Mouse (Mus musculus) layer of hippocampus, adult 18-20 months (tissue): ENCODE measurements around the gene Tbc1d17. TPM values are rescaled to one million over a fixed set of nuclear protein-coding genes. Genes with fewer than 3 reads are reported as not detected.
A peak's percentile ranks its signal among the peaks of the same experiment; 100 is the strongest.
"Not testable (repeated sequence)": the region's sequence is repeated elsewhere in the genome, so short reads cannot be mapped to it uniquely, and the experiment has no call there.

Experiments used
- DNase-seq, 2 experiments: peaks; one replicate each; pipeline ENCODE4 v3.0.0; 2022; ENCODE audit warnings: low spot score in 2 of 2
- long read RNA-seq: library from polyadenylated mRNA; stranded (forward); transcript quantifications from one replicate; pipeline ENCODE4 v2.0.0, GENCODE M21; 2021
- total RNA-seq, 2 experiments: library from RNA; stranded (reverse); gene quantifications; 2 replicates each; pipeline ENCODE4 v1.2.3; 2021

Tbc1d17 gene
- total RNA-seq = 10 to 100 TPM; 67.9 to 70.6 TPM
- long read RNA-seq, full-length matches to known transcripts = 61 of 87 reads
- long read RNA-seq, partial matches to known transcripts = 2 of 87 reads
- long read RNA-seq, other reads (novel, unspliced or antisense) = 24 of 87 reads

GRCm38 (mm10) chr7:44848561-44849415 is at the start of gene Tbc1d17, which contains the start of gene Akt1s1:
Tbc1d17 (minus strand) TSS chr7:44849079.
Akt1s1 (plus strand) TSS chr7:44848991.
- DNase-seq = peak; percentile 100

- no peak for DNase-seq
Observed at GRCm38 (mm10) chr7:44898607-44899006, 49.7 kb upstream of the Tbc1d17 start.

- DNase-seq = no peak
Observed at GRCm38 (mm10) chr7:44896499-44896898, 47.6 kb upstream of the Tbc1d17 start.

GRCm38 (mm10) chr7:44895593-44896434 is 46.9 kb upstream of the Tbc1d17 start, which contains the start of gene Fuz:
Fuz (plus strand) TSS chr7:44896079.
- DNase-seq = peak; percentile 91 to 96

GRCm38 (mm10) chr7:44895206-44895592 is 46.3 kb upstream of the Tbc1d17 start:
- no peak for DNase-seq

- DNase-seq = no peak
Observed at GRCm38 (mm10) chr7:44894175-44894574, 45.3 kb upstream of the Tbc1d17 start.

- no peak for DNase-seq
Observed at GRCm38 (mm10) chr7:44893197-44893596, 44.3 kb upstream of the Tbc1d17 start.

- DNase-seq = peak; percentile 93 to 99
Observed at GRCm38 (mm10) chr7:44892276-44892921, 43.5 kb upstream of the Tbc1d17 start, which contains the start of gene Med25. Med25 (minus strand) TSS chr7:44892712.

GRCm38 (mm10) chr7:44891611-44892010 is 42.7 kb upstream of the Tbc1d17 start:
- DNase-seq = no peak

- DNase-seq = no peak
Observed at GRCm38 (mm10) chr7:44890737-44891136, 41.9 kb upstream of the Tbc1d17 start.

- no peak for DNase-seq
Observed at GRCm38 (mm10) chr7:44890180-44890579, 41.3 kb upstream of the Tbc1d17 start.

- no peak for DNase-seq
Observed at GRCm38 (mm10) chr7:44888256-44889105, 39.6 kb upstream of the Tbc1d17 start.

GRCm38 (mm10) chr7:44886964-44887363 is 38.1 kb upstream of the Tbc1d17 start:
- DNase-seq = no peak

GRCm38 (mm10) chr7:44884637-44885036 is 35.8 kb upstream of the Tbc1d17 start:
- DNase-seq = no peak

- no peak for DNase-seq
Observed at GRCm38 (mm10) chr7:44883036-44883435, 34.2 kb upstream of the Tbc1d17 start.

GRCm38 (mm10) chr7:44877833-44878232 is 29.0 kb upstream of the Tbc1d17 start:
- DNase-seq = no peak

GRCm38 (mm10) chr7:44871774-44872173 is 22.9 kb upstream of the Tbc1d17 start:
- not testable (repeated sequence) for DNase-seq

GRCm38 (mm10) chr7:44871181-44871580 is 22.3 kb upstream of the Tbc1d17 start:
- DNase-seq = no peak

GRCm38 (mm10) chr7:44870614-44871013 is 21.7 kb upstream of the Tbc1d17 start:
- DNase-seq = no peak
